Mouse (Mus musculus): Measurements from ENCODE around the gene Dclk1.

Gene Dclk1

DNA sequence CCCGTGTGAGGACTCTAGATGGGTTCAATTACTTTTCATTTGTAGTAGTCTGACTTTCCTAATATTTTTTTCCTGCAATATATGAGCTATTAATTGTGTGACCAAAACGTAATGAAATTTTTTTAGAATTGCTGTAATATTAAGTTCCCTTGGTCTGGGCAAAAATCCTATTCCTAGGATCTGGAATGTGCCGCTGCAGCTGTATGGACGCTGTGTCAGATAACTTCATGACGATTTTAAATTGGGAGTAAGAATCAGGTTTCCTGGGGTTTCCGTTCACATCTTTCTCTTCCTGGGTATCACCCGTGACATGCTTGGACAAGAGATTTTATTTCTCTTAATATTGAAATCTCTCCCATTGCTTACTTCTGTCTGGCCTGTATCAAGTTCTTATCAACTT, 253.1 kb downstream of the Dclk1 start:
- in situ Hi-C loops (cut with MboI; ENCODE audit: low sequenced_read_pairs) = no loop called here

DNA sequence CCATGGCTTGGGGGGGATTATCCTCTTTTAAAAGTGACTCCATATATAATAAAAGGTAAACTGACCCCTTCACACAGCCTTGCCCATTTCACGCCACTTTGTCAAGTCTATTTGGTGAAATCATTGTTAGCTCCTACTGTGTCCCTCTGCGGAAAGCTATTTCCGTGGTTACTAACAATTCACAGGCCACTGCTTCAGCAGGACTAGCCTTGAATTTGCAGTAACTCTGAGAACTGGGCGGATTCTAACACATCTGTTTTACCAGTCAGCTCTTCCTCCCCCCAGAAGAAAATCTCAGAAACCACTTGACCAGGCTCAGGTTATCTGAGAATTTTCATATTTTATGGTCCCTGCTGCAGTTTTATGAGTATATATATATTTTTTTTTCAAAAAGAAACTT, 253.7 kb downstream of the Dclk1 start:
- in situ Hi-C loops (cut with MboI; ENCODE audit: low sequenced_read_pairs) = no loop called here

DNA sequence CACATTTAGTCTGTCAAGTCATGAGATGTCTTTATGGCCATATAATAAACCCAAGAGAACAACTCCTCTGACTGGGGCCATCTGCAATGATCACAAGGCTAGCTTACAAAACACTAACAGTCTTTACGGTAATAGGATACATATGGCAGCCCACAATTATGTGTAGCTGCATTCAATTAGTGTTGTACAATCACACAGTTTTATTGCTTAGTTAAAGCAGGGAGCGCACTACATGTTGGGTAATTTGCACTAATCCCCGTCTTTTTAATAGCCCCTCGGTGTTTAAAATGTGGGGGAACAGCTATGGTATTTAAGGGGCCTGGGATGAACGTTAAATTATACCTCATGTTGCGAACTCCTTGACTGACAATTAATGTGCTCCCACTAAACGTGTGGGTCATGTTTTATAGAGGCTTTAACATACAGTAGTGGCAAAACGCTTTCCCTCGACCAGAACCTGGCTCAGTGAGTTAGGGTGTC, 254.3 kb downstream of the Dclk1 start:
- in situ Hi-C loops (cut with MboI; ENCODE audit: low sequenced_read_pairs) = no loop called here

DNA sequence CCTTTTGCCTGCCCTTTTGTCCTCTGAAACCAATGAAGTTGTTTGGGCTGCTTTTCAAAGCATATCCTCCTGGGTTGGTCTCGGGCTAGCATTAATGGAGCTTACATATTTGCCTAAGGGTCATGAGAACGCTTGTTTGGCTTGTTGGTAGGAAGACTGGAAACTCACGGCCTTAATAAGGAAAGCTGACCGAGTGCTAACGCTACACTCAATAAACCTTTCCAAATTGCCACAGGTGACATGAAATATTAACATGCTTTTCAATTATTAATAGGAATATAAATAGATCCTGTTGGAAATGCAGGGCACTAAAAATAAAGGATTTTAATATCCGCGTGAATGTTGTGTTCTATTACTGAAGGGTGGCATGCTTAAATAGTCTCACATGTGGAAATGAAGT, 257.1 kb downstream of the Dclk1 start:
- in situ Hi-C loops (cut with MboI; ENCODE audit: low sequenced_read_pairs) = no loop called here

DNA sequence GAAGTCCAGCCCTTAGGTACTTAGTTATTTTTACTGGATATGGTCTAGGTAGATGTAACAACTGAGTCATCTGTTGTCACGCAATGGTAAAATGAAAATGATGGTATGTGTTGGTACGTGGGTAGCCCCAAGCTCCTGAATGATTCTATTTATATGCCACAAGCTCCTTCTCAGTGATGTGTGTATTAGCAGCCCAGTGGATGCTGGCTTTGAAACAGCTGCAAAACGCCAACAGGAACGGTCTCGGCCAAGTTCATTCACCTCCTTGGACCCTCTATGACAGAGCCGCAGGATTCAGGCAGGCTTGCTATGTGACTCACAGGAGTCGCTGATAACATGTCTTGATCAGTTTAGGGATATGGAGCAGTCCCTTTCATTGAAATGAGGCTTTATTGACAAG, 268.0 kb downstream of the Dclk1 start:
- in situ Hi-C loops (cut with MboI; ENCODE audit: low sequenced_read_pairs) = no loop called here

DNA sequence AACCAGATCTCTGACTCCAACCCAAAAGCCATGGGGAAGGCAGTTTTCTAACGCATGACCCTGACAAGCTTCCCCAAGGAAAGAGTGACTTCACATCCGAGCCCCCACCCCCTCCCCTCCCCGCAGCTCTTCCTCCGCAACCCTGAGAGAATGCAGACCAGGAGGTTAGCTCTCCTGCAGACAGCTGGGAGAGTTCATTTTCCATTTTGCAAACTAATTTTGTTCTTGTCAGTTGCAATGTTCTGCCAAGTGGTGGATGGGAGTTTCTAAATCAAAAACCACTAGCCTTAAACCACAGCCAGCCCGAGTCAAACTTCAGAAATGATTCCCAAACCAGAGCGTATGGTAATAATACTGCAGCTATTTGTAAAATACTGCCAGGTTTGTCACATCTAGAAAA, 269.5 kb downstream of the Dclk1 start:
- in situ Hi-C loops (cut with MboI; ENCODE audit: low sequenced_read_pairs) = no loop called here

DNA sequence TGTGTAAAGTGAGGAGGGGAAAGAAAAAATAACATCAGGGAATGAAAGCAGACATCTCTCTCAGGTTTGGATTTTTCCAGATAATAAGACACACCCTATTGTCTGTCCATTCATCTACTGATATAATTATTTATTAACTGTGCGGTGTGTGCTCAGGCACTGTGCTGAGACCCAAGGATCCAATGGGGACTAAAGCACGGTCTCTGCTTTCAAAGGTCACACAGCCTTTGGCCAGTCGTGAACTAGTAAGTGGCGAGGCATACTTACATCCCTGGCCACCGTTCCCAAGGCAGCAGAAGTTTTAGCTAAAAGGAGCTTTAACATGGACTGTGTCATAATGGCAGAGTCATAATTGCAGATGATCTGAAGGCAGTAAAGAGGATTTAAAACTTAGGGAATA, 273.8 kb downstream of the Dclk1 start:
- in situ Hi-C loops (cut with MboI; ENCODE audit: low sequenced_read_pairs) = no loop called here

DNA sequence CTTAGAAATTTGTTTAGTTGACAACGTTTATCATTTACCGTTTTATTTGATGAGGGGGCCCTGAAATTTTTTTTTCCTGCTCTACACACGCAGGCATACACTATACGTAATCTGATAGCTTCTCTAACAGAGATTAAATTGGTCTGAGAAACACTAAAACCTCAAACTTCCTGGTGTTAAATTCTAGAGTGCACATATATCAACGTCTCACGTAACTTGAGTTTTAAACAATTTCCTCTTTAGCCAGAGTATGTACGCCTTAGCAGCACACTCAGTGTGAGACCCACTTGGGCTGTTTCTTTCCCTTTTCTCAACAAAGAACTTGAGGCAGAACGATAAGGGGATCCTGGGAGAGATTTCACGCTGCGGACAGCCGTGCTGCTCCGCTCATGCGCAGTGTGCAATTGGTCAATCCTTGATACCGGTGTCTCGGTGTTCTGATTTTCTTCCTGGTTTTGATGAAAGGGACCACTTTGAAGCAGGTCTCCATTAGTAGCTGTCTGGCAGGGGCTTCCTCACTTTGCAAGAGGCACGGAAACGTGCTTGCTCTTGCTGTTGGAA, 275.4 kb downstream of the Dclk1 start:
- in situ Hi-C loops (cut with MboI; ENCODE audit: low sequenced_read_pairs) = no loop called here

DNA sequence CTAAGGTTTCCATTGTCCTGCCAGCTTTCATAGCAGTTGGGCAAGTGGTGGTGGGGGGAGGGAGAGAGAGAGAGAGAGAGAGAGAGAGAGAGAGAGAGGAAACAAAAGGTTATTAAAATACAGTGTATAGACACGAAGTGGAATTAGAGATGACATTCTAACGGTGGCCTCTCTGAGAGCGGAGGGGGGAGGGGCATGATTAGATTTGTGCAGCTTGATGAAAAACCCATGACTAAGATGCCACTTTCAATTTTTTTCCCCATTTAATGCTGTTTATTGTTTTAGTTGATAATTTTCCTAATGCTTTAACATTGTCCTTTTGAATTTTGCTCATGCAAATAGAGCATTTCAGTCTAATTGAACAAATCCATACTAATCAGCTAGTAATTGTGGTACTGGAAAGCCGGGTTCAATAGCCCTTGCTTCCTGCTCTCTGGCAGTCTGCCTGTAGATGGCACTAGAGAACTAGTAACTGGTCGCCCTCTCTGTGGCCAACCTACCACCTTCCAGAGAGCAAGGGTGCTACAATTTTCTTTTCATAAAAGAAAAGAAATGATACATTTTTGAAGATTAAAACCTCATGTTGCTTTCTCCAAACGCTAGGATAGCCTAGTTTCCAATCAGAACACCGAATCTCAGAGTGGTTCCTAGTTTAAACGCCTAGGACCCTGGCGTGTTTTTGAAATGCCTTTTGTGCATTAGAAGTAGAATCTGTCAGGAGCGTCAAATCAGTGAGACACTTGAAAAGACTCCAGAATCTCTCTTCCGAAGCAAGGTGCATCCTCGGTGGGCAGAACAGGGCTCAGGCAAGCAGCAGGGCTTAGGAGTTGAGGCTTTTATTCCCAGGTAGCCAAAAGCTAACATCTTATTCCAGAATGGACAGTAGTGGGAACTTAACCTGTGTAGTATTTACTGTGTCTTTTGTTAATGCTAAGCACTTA, 278.3 kb downstream of the Dclk1 start:
- in situ Hi-C loops (cut with MboI; ENCODE audit: low sequenced_read_pairs) = no loop called here

DNA sequence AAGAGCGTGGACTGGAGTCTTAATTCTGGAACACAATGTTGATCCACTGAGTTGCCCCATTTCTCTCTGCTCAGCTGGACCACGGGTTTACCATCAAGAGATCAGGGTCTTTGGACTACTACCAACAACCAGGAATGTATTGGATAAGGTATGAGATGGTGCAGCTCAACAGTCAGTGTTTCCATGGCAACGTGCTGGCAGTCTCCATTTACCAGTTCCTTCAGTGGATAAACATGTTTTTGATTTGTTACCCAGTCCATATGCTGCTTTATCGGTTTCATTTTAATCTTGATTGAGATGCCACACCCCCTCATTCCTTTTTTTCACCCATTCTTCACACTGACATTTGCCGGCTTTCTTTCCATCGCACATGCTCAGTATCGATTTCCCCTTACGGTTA, 279.6 kb downstream of the Dclk1 start:
- in situ Hi-C loops (cut with MboI; ENCODE audit: low sequenced_read_pairs) = no loop called here

DNA sequence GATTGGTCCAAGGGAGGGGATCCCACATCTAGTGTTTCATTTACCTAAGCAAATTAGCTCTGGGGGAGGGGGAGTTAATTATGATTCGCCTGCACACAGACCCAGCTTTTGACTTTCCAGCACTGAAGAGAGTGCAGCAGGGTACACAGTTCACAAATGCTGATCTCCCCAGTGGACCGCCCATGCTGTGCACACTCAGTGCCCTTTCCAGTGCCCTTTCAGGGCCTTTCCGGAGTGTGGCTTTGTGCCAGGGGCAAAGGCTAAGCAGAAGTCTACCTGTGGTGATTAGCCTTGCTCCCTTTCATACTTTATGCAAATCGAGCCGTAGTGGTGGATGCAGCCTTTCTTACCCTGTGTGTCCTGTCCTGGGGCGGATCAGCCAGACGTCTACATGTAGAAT, 281.1 kb downstream of the Dclk1 start:
- in situ Hi-C loops (cut with MboI; ENCODE audit: low sequenced_read_pairs) = no loop called here

DNA sequence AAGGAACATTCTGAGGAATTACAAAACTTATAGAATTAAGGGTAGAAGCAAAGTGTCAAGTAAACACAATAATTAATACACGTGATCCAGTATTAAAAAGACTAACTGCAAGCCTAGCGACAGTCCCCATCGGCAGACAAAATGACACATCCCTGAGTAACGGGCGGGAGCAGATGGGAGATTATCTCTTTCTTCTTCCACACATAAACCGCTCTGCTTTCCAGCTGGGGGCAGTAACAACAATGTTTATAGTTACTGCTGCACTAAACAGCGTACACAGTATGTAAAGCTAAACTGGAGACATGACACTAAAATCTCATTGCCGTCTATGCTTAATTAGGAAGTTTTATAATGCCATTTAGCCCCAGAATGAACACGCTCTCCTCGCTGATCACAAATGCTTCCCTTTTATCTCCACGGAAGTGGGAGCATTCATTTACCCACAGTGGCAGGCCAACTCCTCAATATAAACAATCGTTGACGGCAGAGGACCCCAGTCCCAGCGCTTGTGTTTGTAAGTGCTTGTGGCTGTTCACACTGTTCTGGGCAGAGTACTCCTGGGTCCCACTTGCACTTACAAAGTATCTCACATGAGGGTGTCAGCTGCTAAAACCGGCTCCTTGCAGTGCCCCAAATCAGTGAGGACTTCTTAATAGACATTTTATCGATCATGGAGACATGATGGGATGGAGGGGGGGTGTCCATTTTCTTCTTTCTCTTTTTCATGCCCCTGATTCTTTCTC, 281.7 kb downstream of the Dclk1 start:
- in situ Hi-C loops (cut with MboI; ENCODE audit: low sequenced_read_pairs) = no loop called here

DNA sequence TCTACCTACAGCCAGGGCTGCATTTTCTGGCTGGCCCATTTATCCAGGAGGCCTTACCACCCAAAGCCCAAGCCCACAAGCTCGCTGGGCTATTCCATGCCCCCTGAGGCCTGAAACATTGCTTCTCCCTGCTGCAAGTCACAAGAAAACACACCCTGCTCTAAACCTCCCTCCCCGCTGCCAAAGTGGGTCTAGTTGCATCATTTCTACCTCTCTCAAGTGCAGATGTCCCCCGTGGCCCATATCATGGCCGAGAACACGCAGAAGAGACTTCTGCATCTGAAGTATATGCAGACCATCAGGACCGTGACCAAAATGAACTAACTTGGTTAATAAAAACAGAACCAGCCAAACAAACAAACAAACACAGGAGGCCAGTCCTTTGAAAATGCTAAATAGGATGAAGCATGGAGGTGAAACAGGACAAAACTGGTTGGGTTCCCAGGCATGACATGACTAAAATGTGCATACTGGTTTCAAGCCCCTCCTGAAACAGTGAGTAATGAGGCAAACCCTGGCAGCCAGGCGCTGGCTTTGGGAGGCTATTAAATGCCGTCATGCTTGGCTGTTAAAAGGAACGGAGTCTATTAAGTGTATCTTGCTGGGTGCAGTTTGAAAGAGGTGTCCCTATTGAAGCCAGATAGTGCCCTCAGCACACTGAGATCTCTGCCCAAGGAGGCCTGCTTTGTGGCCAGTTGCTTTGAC, 282.5 kb downstream of the Dclk1 start:
- in situ Hi-C loops (cut with MboI; ENCODE audit: low sequenced_read_pairs) = no loop called here

DNA sequence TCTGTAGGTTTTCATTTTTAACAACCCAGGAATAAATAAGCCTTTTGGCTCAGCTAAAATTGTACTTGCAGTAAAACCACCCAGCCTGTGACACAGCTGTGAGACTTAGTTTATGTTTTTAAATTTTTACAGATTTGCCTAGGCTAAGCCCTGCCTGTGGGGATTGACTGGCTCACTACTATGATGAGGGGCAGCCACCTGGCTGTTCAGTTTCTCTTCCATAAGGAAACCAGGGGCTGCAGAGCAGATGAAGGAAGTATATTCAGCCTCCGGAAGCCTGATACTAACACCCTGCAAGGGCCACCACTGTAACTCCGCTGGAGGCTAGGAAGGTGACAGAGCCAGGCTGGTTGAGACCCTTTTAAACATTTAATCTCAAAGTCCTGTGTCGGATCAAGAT, 284.3 kb downstream of the Dclk1 start:
- in situ Hi-C loops (cut with MboI; ENCODE audit: low sequenced_read_pairs) = no loop called here

DNA sequence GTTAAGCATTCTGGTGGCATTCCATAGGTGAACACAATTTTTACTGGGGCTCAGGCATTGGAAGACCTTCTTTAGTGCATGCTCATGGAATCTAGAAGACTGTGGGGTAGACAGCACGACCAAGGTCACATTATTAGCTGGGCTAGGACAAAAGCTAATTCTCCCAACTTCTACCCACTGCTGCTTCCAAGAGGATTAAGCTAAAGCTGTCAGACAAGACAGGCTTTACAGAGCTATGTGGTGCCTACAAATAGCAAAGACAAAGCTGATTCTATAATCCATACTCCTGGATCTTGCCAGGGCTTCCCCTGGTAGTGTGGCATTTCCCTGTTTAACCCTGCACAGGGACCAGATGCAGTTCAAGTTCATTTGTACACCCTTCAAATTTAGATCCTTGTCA, 285.4 kb downstream of the Dclk1 start:
- in situ Hi-C loops (cut with MboI; ENCODE audit: low sequenced_read_pairs) = no loop called here

DNA sequence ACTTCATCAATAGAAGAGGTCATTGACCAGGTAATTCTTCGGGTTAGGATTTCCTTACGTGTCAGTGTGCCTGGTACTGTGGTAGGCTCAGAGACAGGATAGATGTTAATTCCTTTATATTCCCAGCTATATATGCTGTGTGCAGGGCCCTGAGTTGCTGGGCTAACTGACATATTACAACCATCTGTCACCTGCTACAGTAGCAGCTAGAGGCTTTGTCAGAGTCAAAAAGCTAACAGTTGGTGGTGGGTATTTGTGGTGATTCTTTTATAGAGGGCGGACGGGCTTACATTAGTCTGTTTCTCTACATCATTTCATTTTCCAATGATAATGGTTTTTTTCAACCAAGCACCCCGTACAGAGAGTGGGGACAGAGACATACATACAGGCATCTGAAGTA, 285.8 kb downstream of the Dclk1 start:
- in situ Hi-C loops (cut with MboI; ENCODE audit: low sequenced_read_pairs) = no loop called here

DNA sequence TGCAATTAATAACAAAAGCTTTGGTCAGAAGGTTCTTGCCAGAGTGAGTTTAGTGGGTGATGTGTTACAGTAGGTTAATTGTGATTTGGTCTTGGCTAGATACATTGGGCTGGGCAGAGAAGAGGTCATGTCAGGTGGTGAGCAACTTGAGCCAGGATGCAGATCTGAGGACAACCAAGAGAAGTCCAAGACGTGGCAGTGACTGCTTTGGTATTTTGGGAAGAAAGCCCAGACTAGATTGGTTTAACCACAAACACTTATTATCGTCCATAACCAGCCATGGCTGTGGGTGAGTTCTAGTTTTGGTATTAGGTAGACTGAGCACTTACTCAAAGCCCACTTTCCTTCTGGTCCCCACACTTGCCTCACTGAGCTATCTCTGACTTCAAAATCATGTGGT, 287.2 kb downstream of the Dclk1 start:
- in situ Hi-C loops (cut with MboI; ENCODE audit: low sequenced_read_pairs) = no loop called here

DNA sequence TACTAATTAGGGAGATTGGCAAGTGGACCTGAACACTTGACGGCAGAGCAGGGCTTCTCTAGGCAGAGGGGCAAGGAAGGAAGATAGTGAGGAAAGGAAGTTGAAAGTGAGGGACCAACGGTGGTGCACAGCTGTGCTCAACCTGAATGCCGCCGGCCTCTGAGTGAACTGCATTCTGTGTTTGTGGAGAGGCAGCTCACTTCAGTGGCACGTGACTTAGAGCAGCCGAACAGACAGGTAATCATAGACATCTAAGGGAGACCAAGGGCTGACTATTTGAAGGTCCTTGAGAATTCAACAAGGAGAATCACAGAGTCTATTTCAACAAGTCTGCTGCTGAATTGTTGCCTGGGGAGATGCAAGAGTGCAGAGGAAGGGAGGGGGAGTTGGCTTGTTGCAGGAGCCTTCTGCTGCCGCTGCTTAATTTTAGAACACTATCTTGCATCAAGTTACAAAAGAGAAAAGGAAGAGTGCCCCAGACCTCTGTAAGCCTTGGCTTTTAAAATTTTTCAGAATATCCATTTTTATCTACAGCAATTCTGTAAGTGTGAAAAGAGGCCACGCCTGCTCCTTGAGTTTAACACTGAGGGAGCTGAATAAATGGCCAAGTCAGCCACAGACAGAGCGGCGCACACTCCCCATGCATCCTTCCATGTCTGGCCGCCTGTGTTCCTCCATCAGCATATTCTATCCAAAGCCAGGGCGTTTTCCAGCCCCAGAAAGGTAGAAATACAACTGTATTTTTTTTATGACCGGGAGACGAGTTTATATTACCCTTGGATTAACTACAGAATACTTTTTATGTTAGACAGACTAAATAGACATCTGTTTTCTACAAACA, 289.3 kb downstream of the Dclk1 start:
- in situ Hi-C loops (cut with MboI; ENCODE audit: low sequenced_read_pairs) = no loop called here

DNA sequence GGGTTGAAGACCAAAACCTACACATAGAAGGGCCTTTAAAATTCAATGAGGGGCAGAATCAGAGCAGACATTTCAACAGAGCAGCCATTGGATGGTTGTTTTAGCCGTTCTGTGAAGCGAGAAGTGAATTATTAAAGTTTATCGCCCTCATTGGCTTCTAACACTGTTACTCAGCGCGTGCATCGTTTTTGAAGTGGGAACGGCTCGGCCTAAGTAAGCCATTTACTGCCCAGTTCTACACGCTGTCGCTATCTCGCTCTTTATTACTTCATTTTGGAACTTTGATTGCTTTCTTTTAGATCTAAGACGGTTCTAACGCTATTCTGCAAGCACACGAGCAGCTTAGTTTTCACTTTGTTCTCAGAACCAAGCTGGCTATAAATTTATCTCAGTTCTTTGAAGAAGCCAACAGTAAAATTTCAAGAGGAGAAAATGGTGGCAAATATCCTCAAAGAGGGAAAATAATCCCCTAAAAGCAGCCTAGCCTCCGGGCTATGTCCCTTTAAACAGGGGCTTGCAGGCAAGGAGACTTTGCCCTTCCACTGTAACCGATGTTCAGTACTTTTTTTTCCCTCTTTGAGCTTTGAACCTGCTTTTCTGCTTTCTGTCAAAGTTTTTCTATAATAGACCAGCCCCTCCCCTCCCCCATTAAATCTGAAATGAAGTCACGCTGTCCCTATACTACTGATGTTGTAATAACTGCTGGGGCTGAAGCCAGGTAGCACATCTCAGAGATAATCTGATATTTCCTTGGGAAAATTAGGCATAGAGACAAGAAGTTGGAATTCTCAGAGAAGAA, 290.2 kb downstream of the Dclk1 start:
- in situ Hi-C loops (cut with MboI; ENCODE audit: low sequenced_read_pairs) = no loop called here
